Mouse (Mus musculus) forelimb bud, embryonic 11.5 days (tissue): ENCODE measurements around the gene Mrpl43.
A peak's percentile ranks its signal among the peaks of the same experiment; 100 is the strongest.
"Not testable (repeated sequence)": the region's sequence is repeated elsewhere in the genome, so short reads cannot be mapped to it uniquely, and the experiment has no call there.

ENCODE experiments used
- DNase-seq: peaks from one replicate; pipeline ENCODE4 v3.0.0-alpha.2; 2012; ENCODE audit warnings: low read depth, low spot score

Mrpl43 gene

DNA sequence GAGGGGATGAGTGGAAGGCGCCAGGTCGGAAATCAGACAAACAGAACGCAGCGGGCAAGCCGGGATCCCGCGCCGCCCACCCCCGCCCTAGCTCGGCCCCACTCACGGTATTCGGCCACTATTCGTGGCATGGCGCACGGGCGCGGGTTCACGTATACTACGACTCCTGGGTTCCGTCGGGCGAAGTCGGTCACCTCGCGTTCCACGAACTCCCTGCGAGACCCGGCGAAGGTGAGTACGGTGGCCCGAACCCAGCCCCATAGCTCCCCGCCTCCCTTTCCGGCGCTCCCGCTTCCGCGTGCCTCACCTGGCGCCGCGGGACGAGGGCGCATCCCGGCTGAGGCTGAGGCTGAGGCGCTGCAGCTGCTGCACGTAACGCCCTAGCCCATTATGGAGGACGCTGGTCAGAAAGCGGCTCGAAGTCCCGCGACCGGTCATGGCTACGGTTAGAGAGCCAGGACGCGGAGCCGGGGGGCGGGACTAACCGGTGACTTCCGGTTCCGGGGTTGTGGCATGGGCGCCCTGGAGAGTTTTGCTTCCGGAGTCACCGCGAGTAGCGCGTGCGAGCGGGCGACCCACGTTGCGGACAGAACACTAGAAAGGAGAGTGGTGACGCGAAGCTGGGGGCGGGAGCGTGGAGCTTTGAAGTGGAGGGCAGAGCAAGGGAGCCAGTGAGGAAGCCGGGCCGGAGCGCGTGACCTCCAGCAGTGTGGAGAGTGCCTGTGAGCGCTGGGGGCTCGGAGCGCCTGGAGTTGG lies at the start of gene Mrpl43:
Mrpl43 (minus strand) TSS at position 486 of the 756 bp plus-strand sequence.
- peak; percentile 88 for DNase-seq

DNA sequence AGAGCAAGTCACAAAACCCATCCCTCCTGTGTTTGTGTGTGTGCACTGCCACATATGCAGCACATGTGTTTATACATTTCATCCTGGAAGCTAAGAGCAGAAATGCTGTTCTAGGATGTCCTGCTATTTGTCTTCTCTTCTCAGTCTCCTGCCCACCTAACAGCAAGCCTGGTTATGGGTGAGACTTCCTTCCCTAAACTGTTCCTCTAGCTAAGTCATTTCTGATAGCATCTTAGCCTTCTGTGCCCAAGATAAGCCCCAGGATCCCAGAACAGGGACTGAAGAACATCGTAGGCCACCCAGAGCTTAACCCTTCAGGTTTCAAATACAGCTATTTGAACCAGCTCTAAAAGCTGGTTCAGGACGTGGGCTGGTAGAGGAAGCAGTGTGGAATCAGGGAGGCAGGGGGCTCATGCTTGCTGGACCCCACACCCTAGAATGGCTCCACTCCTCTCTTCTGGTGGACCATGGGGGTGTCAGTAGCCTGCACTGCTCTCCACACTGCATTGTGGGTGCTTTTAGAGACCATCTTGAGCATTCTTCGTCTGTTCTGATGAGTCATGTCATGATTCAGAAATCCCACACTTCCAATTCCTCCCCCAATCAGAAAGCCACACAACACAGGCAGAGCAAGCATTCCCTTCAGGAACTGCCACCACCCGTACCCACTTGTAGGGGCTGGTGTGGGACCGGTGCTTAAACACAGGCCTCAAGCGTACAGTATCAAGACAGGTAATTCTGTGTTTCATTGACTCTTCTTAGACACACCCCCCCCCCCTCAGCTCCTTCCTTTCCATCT lies 48.8 kb upstream of the Mrpl43 start:
- no peak for DNase-seq

DNA sequence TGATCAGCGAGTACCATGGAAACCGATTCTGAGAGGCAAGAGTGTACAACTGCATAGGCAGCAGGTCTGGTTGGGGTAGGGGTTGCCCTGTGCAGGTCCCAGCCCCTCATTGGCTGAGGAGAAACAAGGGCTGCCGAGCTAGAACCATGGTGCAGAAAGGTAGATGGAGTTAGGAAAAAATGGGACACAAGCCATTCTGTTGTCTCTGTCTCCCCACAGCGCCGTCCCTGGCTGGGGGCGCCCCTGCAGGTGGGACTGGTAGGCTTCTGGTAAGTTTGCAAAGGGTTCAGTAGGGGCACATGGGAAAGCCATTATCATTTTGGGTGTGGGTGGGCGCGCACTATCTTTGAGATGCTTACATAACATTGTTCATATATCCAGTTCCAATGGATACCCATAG lies 47.2 kb upstream of the Mrpl43 start:
- DNase-seq: no peak

DNA sequence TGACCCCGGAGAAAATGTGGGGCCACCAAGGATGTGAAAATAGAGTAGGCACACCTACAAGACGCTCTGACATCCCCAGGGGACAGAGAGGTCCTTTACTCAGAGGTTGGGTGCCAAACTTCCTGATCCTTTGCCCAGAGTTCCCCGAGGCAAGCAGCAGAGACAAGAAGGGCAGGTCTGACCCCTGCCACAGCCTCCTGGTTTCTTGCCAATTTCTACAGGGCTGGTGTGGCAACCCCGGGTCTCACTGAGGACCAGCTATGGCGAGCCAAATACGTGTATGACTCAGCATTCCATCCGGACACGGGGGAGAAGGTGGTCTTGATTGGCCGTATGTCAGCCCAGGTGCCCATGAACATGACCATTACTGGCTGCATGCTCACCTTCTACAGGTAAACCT lies 43.3 kb upstream of the Mrpl43 start:
- no peak for DNase-seq

DNA sequence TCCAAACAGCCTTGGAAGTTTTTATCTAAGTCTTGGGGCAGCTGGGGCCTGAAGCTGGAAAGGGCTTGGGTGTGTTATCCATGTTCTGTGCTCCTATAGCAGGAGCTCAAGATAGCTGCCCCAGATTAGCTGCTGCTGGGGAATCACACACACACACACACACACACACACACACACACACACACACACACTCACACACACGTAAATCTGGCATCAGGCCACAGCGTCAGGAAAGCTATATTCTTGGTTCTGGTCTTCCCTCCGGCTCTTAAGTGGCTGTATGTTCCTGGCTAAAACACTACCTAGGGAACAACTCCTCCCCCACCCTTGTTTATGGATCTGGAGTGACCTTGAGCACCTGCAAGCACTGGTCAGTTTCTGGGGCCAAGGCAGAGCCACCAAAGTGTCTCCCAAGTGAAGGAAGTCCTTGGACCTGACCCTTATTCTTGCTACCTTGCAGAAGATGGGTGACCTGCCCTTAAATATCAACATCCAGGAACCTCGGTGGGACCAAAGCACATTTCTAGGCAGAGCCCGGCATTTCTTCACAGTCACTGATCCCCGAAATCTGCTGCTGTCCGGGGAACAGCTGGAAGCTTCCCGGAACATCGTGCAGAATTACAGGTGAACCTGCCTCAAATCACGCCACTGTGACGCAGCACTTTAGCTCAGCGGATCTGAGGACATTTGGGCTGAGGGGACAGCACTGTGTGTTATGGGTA lies 42.6 kb upstream of the Mrpl43 start:
- no peak for DNase-seq

DNA sequence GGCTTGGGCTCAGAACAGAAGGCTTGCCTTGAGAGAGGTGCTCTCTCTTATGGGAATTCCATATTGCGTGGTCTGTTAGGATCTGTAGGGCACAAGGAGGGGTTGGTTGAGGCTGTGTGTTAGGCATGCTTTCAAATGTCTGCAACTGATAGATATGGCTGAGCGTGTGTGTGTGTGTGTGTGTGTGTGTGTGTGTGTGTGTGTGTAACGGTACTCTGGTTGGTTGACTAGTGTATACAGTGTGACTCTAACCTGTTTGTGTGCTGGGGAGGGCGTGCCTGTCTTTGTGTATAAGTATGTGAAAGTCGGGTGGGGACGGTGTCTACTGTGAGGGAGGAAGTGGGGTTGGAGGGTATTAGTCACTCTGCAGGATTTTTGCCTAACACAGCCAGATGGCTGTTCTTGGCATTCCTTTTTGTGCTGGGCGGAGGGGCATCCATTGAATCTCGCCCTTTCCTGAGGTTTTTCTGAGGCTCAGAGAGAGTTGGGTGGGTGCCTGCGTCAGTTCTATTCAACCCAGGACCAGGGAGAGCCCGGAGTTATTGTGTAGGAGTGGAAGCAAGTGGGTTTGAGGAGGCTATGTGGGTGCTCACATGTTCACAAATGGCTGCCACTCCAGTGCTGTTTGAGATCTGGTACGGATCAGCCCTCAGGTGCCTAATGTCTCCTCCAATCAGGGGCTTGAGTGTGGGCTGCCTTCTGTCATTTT lies 41.8 kb upstream of the Mrpl43 start:
- DNase-seq: no peak

DNA sequence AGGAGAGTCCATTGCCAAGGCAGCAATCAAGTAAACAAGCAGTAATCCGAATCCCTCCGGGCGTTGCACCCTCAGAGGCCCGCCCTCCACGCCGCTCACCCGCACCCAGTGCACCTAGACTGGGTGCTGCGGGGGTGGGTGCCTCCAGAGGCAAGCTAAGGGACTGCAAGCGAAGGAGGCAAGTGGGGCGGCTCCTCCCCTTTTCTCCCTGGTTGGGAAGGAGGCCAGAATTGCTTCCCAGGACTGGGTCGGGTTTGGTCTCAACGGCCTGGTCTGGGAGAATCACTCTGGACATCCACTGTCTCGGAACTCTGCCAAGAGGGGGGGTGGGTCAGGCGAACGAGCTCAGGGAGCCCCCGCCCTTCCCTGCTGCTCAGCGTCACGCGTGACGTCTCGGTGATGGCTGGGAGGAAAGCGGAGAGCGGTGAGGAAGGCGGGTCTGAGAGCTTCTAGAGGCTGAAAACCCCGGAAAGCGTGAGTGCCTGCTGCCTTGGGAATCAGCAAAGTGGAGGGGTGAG lies 41.2 kb upstream of the Mrpl43 start, which contains the start of gene Sfxn3:
Sfxn3 (plus strand) TSS at position 87 of the 518 bp plus-strand sequence.
- DNase-seq: peak; percentile 59

DNA sequence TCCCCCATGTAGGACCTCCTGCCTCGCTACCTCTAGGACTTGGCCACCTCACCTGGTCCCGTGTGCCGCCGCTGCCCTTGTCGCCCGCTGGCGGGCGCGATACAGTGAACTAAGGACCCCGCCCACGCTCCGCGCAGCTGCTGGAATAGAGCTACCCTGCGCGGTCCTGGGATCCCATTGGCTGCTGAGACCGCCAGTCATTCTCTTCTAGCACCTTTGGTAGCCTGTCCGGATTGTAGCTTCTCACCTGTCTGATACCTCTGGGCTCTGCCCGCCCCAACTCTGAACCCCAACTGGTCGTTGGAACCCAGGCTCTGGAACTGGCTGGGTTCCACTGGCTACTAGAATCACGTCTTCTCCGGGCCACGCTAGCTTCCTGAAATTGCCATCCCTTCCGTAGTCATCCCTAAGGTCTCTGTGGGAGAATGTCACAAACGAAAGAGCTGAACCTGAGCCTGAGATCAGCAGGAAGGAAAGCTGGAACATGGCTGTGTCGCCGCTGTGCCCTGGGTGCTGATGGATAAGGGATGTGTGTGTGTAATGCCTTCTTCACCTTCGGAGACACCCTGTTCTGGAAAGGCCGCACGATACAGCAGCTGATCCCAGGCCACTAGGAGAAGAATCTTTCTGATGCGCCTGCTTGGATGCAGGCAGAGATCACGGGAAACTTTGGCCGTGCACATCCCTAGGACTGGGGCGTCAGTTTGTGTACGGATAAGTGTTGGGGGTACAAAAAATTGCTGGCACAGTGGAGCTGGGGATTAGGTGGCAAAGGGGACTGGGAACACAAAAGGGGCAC lies 40.5 kb upstream of the Mrpl43 start:
- DNase-seq: no peak

DNA sequence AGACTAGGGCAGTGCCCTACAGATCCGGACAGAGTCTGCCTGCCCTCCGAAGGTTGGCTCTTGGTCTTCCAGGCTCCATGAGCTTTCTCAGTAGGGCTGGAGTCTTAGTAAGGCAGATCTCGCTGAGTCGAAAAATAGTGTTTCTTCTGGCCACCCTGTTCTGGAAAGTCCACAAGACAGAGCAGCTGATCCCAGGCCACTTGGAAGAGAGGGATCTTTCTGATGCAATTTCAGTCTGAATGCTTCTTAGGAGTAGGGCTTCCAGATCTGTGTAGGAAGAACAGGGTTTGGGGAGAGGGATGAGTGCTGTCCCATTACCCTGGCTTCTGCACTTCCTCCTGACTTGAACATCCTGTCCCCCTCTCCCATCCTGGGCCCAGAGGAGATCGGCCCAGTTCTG lies 39.4 kb upstream of the Mrpl43 start, which contains the start of gene Pdzd7:
Pdzd7 (minus strand) TSS at position 67 of the 400 bp plus-strand sequence.
- no peak for DNase-seq

DNA sequence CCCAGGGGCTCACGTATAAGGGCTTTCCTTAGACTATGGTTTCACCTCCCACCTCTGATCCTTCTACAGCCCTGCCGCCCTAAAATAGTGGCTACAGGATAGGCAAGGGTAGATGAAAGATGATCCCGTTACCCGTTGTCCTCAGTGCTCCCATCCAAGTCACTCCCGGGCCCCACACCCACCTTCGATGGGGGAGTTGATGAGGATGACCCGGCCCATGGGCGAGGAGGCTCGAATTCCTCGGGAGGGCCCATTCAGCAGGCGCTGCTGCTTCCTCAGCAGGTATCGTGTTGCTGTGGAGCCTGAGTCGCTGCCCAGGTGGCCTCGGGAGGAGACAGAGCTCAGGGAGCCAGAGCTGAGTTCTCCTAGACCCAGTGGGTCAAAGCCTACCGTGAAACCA lies 39.0 kb upstream of the Mrpl43 start:
- DNase-seq: no peak

DNA sequence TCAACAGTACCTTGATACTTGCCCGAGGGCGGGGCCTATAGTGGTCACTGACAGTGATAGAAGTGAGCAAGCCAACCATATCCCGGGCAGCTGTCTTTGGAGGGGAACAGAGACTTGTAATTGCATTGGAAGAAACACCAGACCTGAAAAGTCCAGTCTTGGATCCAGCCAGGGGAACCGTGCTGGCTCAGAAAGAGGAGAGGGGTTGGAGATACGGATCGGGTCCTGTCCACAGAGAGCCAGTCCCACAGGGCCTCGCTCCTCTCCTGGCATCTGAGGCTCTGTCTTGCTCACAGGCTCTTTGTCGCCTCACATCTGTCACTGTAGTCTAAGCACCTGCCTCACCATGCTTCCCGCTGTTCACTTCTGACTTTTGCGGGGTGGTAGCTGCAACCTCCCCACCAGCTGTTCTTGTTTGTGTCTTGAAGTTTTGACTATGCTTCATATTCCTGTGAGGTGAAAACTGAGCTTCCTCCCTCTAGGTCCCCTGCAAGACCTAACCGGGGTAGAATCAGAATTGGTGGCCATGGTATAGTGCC lies 38.2 kb upstream of the Mrpl43 start:
- no peak for DNase-seq

DNA sequence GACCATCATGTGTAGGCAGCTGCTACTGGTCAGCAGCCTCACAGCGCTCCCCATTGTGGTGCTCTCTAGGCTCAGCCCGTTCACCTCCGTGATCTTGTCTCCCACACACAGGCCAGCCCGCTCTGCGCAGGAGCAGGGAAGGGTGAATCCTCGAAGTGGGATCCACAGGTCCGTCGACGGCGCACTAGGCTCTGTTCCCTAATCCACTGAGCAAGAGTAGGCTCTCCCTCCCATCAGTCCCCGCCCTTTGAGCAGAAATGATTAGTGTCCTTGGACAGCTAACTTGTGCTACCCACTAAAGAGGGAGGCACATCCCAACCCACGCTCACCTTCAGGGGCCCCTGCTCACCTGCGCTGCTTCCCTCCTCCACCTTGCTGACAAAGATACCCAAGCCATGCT lies 34.0 kb upstream of the Mrpl43 start:
- DNase-seq: no peak

DNA sequence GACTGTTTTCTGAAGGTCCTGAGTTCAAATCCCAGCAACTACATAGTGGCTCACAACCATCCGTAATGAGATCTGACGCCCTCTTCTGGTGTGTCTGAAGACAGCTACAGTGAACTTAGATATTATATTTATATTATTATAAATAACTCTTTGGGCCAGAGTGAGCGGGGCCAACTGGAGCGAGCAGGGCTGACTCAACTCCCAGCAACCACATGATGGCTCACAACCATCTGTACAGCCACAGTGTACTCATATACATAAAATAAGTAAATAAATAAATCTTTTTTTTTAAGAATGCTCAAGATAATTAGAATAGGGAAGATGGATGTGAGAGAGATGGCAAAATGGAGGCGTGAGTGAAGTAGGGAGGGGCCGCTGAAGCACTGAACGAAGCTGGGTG lies 32.0 kb upstream of the Mrpl43 start:
- not testable (repeated sequence) for DNase-seq

DNA sequence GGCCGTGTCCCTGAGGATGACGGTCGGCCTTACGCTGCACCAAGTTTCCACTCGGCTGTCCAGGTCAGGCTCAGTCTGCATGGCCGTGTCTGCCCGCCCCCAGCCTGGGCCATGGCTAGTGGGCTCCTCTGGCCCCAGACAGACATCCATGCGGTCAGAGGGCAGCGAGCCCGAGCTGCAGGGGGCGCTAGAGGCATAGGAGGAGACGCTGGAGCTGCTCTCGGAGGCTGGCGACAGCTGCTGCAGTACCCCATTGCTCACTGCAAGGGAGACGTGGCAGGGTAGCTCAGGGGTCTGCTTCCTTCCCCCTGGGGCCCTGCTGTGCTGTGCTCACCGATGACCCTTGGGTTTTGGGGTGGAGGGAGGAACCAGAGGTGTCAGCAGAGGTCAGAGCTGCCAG lies 30.6 kb upstream of the Mrpl43 start:
- DNase-seq: no peak

DNA sequence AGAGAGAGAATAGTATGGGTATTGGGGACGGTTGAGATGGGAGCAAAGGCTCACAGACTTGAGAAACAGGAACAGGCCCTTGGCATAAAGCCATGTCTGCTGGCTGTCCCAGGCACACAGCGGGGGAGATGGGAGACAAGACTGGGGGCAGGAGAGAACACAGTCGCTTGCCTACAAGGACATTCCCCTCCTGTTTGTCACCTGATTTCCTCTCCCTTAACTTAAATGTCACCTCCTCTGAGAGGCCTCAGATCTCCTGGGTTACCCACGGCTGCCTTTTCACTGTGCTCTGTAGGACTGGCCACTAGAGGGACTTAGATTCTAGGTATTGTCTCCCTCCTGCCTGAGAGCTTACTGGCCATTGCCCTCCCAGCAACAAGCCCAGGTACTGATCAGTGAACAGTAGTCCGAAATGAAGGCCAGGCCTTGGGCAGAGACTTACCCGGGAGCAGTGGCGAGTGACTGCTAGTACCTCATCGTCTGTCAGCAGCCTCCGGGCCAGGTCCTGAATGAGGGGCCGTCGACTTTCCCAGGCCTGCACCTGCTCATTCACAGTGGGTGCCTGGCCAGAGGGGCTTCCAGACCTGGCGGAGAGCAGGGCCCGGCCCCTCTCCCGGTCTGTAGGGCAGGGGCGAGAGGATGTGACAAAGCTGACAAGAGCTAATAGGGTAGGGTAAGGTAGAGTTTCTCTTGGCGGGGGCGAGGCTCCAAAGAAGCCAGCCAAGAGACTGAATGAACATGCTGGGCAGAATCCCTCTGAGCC lies 26.5 kb upstream of the Mrpl43 start:
- no peak for DNase-seq

DNA sequence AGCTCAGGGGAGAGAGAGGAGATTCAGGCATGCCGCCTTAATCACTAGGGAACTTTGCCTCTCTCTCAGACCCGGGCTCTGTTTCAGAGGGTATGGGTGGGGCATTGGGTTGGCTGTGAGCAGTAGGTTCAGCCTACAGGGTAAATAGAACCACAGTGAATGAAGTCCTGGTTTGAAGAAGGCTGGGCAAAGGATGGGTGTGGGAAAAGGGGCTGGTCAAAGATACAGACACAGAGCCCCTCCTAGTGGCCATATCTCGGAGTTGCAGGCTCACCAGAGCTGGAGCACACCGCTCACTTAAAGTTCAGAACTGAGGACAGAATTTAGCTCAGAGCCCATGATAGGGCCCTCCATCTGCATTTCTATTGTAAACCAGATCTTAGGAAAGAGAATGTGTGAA lies 25.5 kb upstream of the Mrpl43 start:
- peak; percentile 83 for DNase-seq

DNA sequence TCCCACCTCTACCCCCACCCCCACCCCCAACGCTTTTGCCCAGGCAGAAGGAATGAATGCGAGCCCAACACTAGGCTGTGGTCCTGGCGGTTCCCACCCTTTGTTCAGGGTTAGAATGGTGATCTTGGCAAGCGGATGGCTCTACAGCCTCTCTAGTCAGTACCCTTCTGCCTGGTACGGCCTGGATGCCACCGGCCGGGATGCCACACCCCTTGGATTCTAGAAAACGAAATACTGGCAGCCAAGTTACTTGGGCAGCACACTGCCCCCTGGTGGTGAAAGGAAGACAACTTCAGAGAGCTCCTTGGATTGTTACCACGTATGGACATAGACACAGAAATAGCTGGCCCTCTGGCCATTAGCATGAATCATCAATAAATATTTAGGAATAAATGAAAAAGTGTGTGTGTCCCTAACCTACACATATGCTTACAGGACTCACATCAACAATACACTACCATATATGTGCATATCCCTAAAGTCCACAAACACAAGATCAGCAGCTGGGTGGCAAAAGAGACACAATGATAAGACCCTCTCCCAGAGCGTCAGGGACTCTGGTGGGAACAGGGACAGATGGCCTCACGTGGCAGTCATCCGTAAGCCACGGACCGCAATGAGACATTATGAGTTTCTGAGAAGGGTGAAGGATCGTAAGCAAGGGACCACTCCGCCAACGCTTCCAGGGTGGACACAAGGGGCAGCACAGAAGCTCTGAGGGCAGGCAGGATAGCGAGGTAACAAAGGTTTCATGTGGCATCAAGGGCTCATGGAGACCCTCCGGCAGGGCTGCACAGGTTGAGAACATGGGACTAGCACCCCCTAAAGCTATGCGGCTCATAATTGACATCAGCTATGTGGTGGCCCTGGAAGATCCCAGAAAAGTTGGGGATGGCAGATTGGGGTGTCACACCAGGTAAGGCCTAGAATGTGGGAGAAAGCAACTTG lies 24.8 kb upstream of the Mrpl43 start:
- peak; percentile 87 for DNase-seq

DNA sequence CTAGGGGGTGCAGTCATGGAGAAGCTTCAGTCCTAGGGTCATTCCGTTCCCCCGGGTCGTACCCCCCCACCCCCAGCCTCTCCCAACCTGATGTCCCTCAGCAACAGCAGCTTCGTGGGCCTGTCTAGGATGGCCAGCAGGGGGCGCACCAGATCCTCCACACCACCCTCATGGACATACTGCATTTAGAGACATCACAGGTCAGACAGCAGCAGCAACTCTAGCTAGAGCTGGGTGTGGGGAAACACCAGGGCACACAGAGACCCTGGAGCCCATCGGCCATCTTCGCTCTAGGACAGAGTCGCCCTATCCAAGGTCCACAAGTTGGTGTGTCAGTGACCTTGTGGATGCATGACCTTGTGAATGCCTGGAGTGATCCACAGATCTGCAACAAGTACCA lies 23.9 kb upstream of the Mrpl43 start:
- peak; percentile 57 for DNase-seq
